Mouse (Mus musculus): ENCODE measurements at regions not wholly inside any gene's neighbourhood (a gene's known extent, or its start where the extent isn't known, plus 50 kb on each side); places are given as distances from the start of the nearest gene placed in this dataset.

DNA sequence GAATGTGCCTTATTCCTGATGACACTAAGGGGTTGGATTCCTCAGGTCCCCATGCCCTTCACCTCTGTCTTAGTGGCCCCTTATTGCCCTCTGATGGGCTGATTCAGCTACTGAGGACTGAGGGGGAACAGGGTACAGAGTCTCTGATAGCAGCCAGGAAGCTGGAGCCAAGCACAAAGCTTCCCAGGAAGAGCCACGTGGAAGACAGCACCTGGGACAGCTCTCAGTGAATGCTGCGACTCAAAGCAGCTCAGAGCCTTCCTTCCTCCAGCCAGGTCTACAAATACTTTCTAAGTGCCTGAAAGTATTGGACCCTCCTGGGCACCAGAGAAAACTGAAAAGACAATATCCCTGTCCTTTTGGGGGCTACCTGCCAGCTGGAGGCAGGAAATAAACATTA is 72.3 kb upstream of the Foxe1 start:
- H3K9me3 ChIP-seq (replicated peaks; ENCODE audit: insufficient read depth, low read length): no peaks in the 10 kb centered on the region
- TF ChIP-seq JUND (IDR thresholded peaks at IDR 0.05; ENCODE audit: low read depth, low read length) (no peak), BHLHE40 (IDR thresholded peaks at IDR 0.05; ENCODE audit: borderline replicate concordance, low read depth, low read length) (no peak), MAX (IDR thresholded peaks at IDR 0.05; ENCODE audit: low read length) (no peak), SIN3A (IDR thresholded peaks at IDR 0.05; ENCODE audit: low read length) (no peak), GATA1 (IDR thresholded peaks at IDR 0.05; ENCODE audit: low read depth, low read length) (no peak), MAFK (IDR thresholded peaks at IDR 0.05; ENCODE audit: borderline replicate concordance, low read depth, low read length) (no peak), NELFE (IDR thresholded peaks at IDR 0.05; ENCODE audit: low read depth, low read length) (no peak), ZC3H11A (IDR thresholded peaks at IDR 0.05; ENCODE audit: low read depth, low read length) (no peak), UBTF (IDR thresholded peaks at IDR 0.05; ENCODE audit: borderline replicate concordance, insufficient read depth, low read depth, low read length) (no peak), TBP (IDR thresholded peaks at IDR 0.05; ENCODE audit: low read depth, low read length) (no peak), POLR2AphosphoS5 (IDR thresholded peaks at IDR 0.05; ENCODE audit: borderline replicate concordance, low read depth, low read length) (no peak), MEF2A (IDR thresholded peaks at IDR 0.05; ENCODE audit: extremely low read depth, insufficient replicate concordance, low read depth, low read length, poor library complexity, severe bottlenecking) (no peak), GABPA (IDR thresholded peaks at IDR 0.05; ENCODE audit: low read depth, low read length) (no peak), ETS1 (IDR thresholded peaks at IDR 0.05; ENCODE audit: low read depth, low read length) (no peak)
- H3K36me3 ChIP-seq (ENCODE audit: control insufficient read depth in 1 of 2, insufficient read depth in 2 of 2, low read length in 2 of 2): no peaks in the 10 kb centered on the region
- no peak overlapping the region for H3K4me3 ChIP-seq (ENCODE audit: control insufficient read depth in 1 of 2, insufficient read depth in 1 of 2, low read depth in 2 of 2, low read length in 2 of 2)
- H3K79me2 ChIP-seq (ENCODE audit: control insufficient read depth, insufficient read depth, low read length, poor library complexity): no peaks in the 10 kb centered on the region
- H3K27ac ChIP-seq (ENCODE audit: control insufficient read depth, low read depth, low read length): no peak overlapping the region
- DNase-seq (ENCODE audit: low read depth, low spot score): no peak
- peaks cover 16 to 32% of the 10 kb centered on the region in 2 experiments for H3K27me3 ChIP-seq (ENCODE audit: control insufficient read depth in 1 of 2, insufficient read depth in 2 of 2, low read length in 2 of 2)
- H3K4me1 ChIP-seq (ENCODE audit: control insufficient read depth in 1 of 2, insufficient read depth in 2 of 2, low read length in 2 of 2): no peaks in the 10 kb centered on the region
- no peak overlapping the region for H3K9ac ChIP-seq (ENCODE audit: control insufficient read depth, low read depth, low read length, poor library complexity, severe bottlenecking)

DNA sequence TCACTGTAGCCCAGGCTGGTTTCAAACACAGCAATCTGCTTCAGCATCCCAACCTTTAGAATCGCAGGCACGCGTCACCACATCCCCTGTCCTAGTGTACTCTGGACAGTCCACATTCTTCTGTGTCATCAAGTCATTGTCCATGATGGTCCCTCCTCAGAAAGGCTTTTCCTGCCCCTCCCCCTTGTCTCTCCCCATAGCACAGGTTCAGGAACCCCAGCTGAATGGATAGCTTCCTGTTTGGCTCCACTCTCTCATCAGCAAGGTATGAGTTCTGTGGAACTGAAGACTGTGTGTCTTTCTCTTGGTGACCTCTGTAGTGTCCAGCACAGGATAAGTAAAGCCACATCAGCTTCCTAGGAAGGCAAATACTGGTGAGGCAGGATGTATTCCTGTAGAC is 67.6 kb upstream of the Foxe1 start:
- Histone ChIP-seq H3K9me3 (replicated peaks; ENCODE audit: insufficient read depth, low read length) (no peaks in the 10 kb centered on the region), H3K79me2 (ENCODE audit: control insufficient read depth, insufficient read depth, low read length, poor library complexity) (no peaks in the 10 kb centered on the region), H3K4me1 (ENCODE audit: control insufficient read depth in 1 of 2, insufficient read depth in 2 of 2, low read length in 2 of 2) (peaks cover 0 to 5% of the 10 kb centered on the region in 2 experiments; a peak in 1 of 4 replicates), H3K4me3 (ENCODE audit: control insufficient read depth in 1 of 2, insufficient read depth in 1 of 2, low read depth in 2 of 2, low read length in 2 of 2) (no peak overlapping the region), H3K9ac (ENCODE audit: control insufficient read depth, low read depth, low read length, poor library complexity, severe bottlenecking) (no peak overlapping the region), H3K27me3 (ENCODE audit: control insufficient read depth in 1 of 2, insufficient read depth in 2 of 2, low read length in 2 of 2) (peaks cover 15 to 18% of the 10 kb centered on the region in 2 experiments), H3K36me3 (ENCODE audit: control insufficient read depth in 1 of 2, insufficient read depth in 2 of 2, low read length in 2 of 2) (peaks cover 0 to 2% of the 10 kb centered on the region in 2 experiments; a peak in 1 of 4 replicates), H3K27ac (ENCODE audit: control insufficient read depth, low read depth, low read length) (no peak overlapping the region)
- TF ChIP-seq ZMIZ1 (IDR thresholded peaks at IDR 0.05; ENCODE audit: low read depth, low read length): no peak
- no peak for TF ChIP-seq POLR2A (IDR thresholded peaks at IDR 0.05; ENCODE audit: control insufficient read depth in 1 of 2, insufficient read depth in 1 of 2, low read depth in 1 of 2, low read length in 2 of 2, poor library complexity in 1 of 2)
- TF ChIP-seq ZNF384 (IDR thresholded peaks at IDR 0.05; ENCODE audit: low read depth, low read length): no peak
- TF ChIP-seq ZKSCAN1 (IDR thresholded peaks at IDR 0.05; ENCODE audit: low read depth, low read length): no peak
- no peak for TF ChIP-seq CHD2 (IDR thresholded peaks at IDR 0.05; ENCODE audit: low read length)
- no peak for TF ChIP-seq RAD21 (IDR thresholded peaks at IDR 0.05; ENCODE audit: low read depth, low read length)
- TF ChIP-seq HCFC1 (IDR thresholded peaks at IDR 0.05; ENCODE audit: low read depth, low read length): no peak
- TF ChIP-seq ETS1 (IDR thresholded peaks at IDR 0.05; ENCODE audit: low read depth, low read length): no peak
- no peak for TF ChIP-seq EP300 (IDR thresholded peaks at IDR 0.05; ENCODE audit: low read depth in 1 of 2, low read length in 2 of 2)
- no peak for TF ChIP-seq KAT2A (conservative IDR thresholded peaks at IDR 0.05; ENCODE audit: low read depth, low read length)
- TF ChIP-seq MXI1 (IDR thresholded peaks at IDR 0.05; ENCODE audit: low read depth, low read length): no peak
- no peak for TF ChIP-seq JUND (IDR thresholded peaks at IDR 0.05; ENCODE audit: low read depth, low read length)
- no peak for TF ChIP-seq ELF1 (IDR thresholded peaks at IDR 0.05; ENCODE audit: low read depth, low read length)
- no peak for TF ChIP-seq TCF12 (IDR thresholded peaks at IDR 0.05; ENCODE audit: low read depth, low read length)
- no peak for TF ChIP-seq BHLHE40 (IDR thresholded peaks at IDR 0.05; ENCODE audit: borderline replicate concordance, low read depth, low read length)
- no peak for TF ChIP-seq NRF1 (IDR thresholded peaks at IDR 0.05; ENCODE audit: insufficient read depth, low read depth, low read length, poor library complexity, severe bottlenecking)
- no peak for TF ChIP-seq MYB (IDR thresholded peaks at IDR 0.05; ENCODE audit: low read depth, low read length)
- TF ChIP-seq E2F4 (IDR thresholded peaks at IDR 0.05; ENCODE audit: borderline replicate concordance, low read depth, low read length): no peak
- no peak for TF ChIP-seq POLR2AphosphoS5 (IDR thresholded peaks at IDR 0.05; ENCODE audit: borderline replicate concordance, low read depth, low read length)
- no peak for DNase-seq (ENCODE audit: low read depth, low spot score)

Measured in MEL (cell line).